In genomic region chr6:72955517-72956198, GRCm38 (mm10) we compare ENCODE assay signal across 8 mouse cellular contexts. TPM values are rescaled to one million over a fixed set of nuclear protein-coding genes. Genes with fewer than 3 reads are reported as not detected.
A peak's percentile ranks its signal among the peaks of the same experiment; 100 is the strongest.
DNase-seq lines count a peak whose midpoint lies in the region; ATAC-seq and TF ChIP-seq lines count a peak whose summit lies in the region.

No protein-coding gene starts in this region.

- H3ac ChIP-seq in C2C12 (ENCODE audit: control insufficient read depth, insufficient read length, low read depth), result no peak overlapping the region

- intact Hi-C loops in gastrocnemius, postnatal 36 days (cut with DNase I), result no loop called here

- no peaks in the 10 kb centered on the region for H3K27me3 ChIP-seq in C2C12 (ENCODE audit: control insufficient read depth, insufficient read depth, insufficient read length)
- no peaks in the 10 kb centered on the region for H3K27me3 ChIP-seq in embryonic facial prominence, embryonic 15.5 days
- H3K27me3 ChIP-seq in intestine, postnatal 0 days (replicated peaks; ENCODE audit: control insufficient read depth, insufficient read depth, low read length), result no peaks in the 10 kb centered on the region

- no peak for TF ChIP-seq CTCF in C2C12 (IDR thresholded peaks at IDR 0.05; ENCODE audit: control insufficient read depth, insufficient read depth, insufficient read length)
- TF ChIP-seq CTCF in intestine, postnatal 0 days (IDR thresholded peaks at IDR 0.05; ENCODE audit: low read depth), result no peak

- H3K9ac ChIP-seq in embryonic facial prominence, embryonic 15.5 days, result no peak overlapping the region
- H3K9ac ChIP-seq in intestine, postnatal 0 days (ENCODE audit: low read depth, low read length), result no peak overlapping the region

- WGBS in embryonic facial prominence, embryonic 15.5 days, result 46% methylated on average over 8 of the region's 8 CpGs
- 56% methylated on average over 8 of the region's 8 CpGs for WGBS in intestine, postnatal 0 days

- H3K36me3 ChIP-seq in C2C12 (ENCODE audit: control insufficient read depth, insufficient read depth), result peaks cover 7% of the 10 kb centered on the region
- no peaks in the 10 kb centered on the region for H3K36me3 ChIP-seq in embryonic facial prominence, embryonic 15.5 days
- H3K36me3 ChIP-seq in intestine, postnatal 0 days (ENCODE audit: control insufficient read depth, insufficient read depth), result no peaks in the 10 kb centered on the region

- H3K27ac ChIP-seq in embryonic facial prominence, embryonic 15.5 days (replicated peaks), result peak overlapping the region; percentile 28; the same call in 1 of the 2 replicates
- no peak overlapping the region for H3K27ac ChIP-seq in intestine, postnatal 0 days (ENCODE audit: low read depth, low read length)

- peak; percentile 10 for DNase-seq in cerebellum, adult 11 months
- DNase-seq in retina, postnatal 1 day, result peak; percentile 76
- no peak for DNase-seq in gastrocnemius, postnatal 36 days

- peaks cover 25% of the 10 kb centered on the region for H3K79me2 ChIP-seq in C2C12 (ENCODE audit: control insufficient read depth, insufficient read depth)

- peak overlapping the region; percentile 7 for H3K4me3 ChIP-seq in C2C12 (ENCODE audit: insufficient read depth, poor library complexity, severe bottlenecking)
- H3K4me3 ChIP-seq in embryonic facial prominence, embryonic 15.5 days (replicated peaks), result 0 out of 2 replicates have a peak overlapping the region, but pooled peaks have one; percentile 93
- peak overlapping the region; percentile 90; the same call in 1 of the 2 replicates for H3K4me3 ChIP-seq in intestine, postnatal 0 days (ENCODE audit: low read depth, low read length)

- peak overlapping the region; percentile 72 for H3K4me2 ChIP-seq in embryonic facial prominence, embryonic 15.5 days (replicated peaks)
- H3K4me2 ChIP-seq in intestine, postnatal 0 days (replicated peaks; ENCODE audit: low read depth), result peak overlapping the region; percentile 72

- ATAC-seq in cerebellum, adult (ENCODE audit: insufficient number of reproducible peaks, low FRiP score, low TSS enrichment), result no peak; the same call in 1 of the 2 replicates
- ATAC-seq in embryonic facial prominence, embryonic 15.5 days (ENCODE audit: insufficient number of reproducible peaks, low FRiP score, low TSS enrichment, low read depth), result no peak
- ATAC-seq in intestine, postnatal 0 days, result no peak
- ATAC-seq in activated CD4-positive, CD25-positive, alpha-beta regulatory T cell, adult 4 months, result no peak

- peaks cover 6% of the 10 kb centered on the region for H3K79me3 ChIP-seq in C2C12 (ENCODE audit: low read depth)

- no peaks in the 10 kb centered on the region for H3K9me3 ChIP-seq in embryonic facial prominence, embryonic 15.5 days (replicated peaks)
- no peaks in the 10 kb centered on the region for H3K9me3 ChIP-seq in intestine, postnatal 0 days (ENCODE audit: control insufficient read depth)

- H3K4me1 ChIP-seq in embryonic facial prominence, embryonic 15.5 days, result peaks cover 30% of the 10 kb centered on the region
- H3K4me1 ChIP-seq in intestine, postnatal 0 days (replicated peaks; ENCODE audit: control insufficient read depth, insufficient read depth, low read length), result 0 out of 2 replicates have a peak, but pooled peaks cover 4% of the 10 kb centered on the region

TF ChIP-seq in C2C12, 6 proteins besides CTCF, POLR2A, EP300 and RAD21:
- TF ChIP-seq MAX (IDR thresholded peaks at IDR 0.05) (no peak), MYOD1 (IDR thresholded peaks at IDR 0.05; ENCODE audit: control insufficient read depth, insufficient read length, low read depth) (no peak), FOSL1 (IDR thresholded peaks at IDR 0.05; ENCODE audit: insufficient read depth, low read length, poor library complexity, severe bottlenecking) (no peak), CEBPB (IDR thresholded peaks at IDR 0.05; ENCODE audit: low read depth) (no peak)

RNA-seq across cellular contexts. Expression of gene Tmsb10, which starts 2.9 kb away (rescaled TPM):
- polyA plus RNA-seq in C2C12 (2012; fragmentation: generic; extraction: Trizol), result 3,526 TPM
- polyA plus RNA-seq in embryonic facial prominence, embryonic 15.5 days (2015; fragmentation: Nextera tagmentation; extraction: Ambion mirVana), result 1,643 and 1,735 TPM in 2 replicates
- polyA plus RNA-seq in intestine, postnatal 0 days (2015; fragmentation: Nextera tagmentation; extraction: Ambion mirVana), result 3,149 and 3,323 TPM in 2 replicates
- polyA plus RNA-seq in activated CD4-positive, CD25-positive, alpha-beta regulatory T cell, adult 4 months (2017; shearing (Covaris generic)), result 1,000 to 10,000 TPM; 4,284 to 5,100 TPM
- 10 to 100 TPM; 61.2 to 79.8 TPM for total RNA-seq in gastrocnemius, postnatal 36 days (2021)

RNA-seq across cellular contexts. Expression of gene Kcmf1, which starts 55.9 kb away (rescaled TPM):
- 56.7 TPM for polyA plus RNA-seq in C2C12 (2012; fragmentation: generic; extraction: Trizol)
- polyA plus RNA-seq in embryonic facial prominence, embryonic 15.5 days (2015; fragmentation: Nextera tagmentation; extraction: Ambion mirVana), result 41.3 and 41.8 TPM in 2 replicates
- polyA plus RNA-seq in intestine, postnatal 0 days (2015; fragmentation: Nextera tagmentation; extraction: Ambion mirVana), result 43.4 and 45.2 TPM in 2 replicates
- 10 to 100 TPM; 10.1 to 12.0 TPM for polyA plus RNA-seq in activated CD4-positive, CD25-positive, alpha-beta regulatory T cell, adult 4 months (2017; shearing (Covaris generic))
- 100 to 1,000 TPM; 150 TPM for total RNA-seq in gastrocnemius, postnatal 36 days (2021)

Comparison
In these comparisons a context has a peak if more than half of its experiments do, and no peak if none do; other contexts are left out.
1. DNase-seq: peak in cerebellum, adult 11 months (single experiment) and retina, postnatal 1 day (single experiment); none in gastrocnemius, postnatal 36 days (0 of 2).
2. H3K4me3 ChIP-seq: peak in every context shown above with its lines; median percentile 93 in embryonic facial prominence, embryonic 15.5 days; 90 in intestine, postnatal 0 days; 7 in C2C12.